Mouse (Mus musculus): ENCODE data around the gene Lyrm4.

The Lyrm4 gene

DNA sequence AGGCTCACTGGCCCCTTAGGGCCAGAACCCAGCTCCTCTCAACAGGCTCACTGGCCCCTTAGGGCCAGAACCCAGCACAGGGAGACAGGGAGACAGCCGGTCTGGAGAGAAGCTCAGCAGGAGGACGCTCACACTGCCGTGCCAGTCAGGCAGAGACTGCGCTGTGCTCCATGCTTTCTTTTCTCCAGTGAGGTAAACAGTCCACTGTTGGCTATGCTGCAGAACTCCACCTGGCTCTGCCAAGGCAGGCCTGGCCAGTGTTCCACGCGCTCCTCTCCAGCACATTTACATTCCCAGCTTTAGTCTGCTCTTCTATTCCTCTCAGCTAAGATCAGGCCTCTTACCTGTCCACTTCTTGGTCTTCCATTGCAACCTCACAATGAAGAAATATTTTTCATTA lies 11.7 kb downstream of the Lyrm4 start:
- DNase-seq (ENCODE audit: low read depth, low spot score), result no peak

DNA sequence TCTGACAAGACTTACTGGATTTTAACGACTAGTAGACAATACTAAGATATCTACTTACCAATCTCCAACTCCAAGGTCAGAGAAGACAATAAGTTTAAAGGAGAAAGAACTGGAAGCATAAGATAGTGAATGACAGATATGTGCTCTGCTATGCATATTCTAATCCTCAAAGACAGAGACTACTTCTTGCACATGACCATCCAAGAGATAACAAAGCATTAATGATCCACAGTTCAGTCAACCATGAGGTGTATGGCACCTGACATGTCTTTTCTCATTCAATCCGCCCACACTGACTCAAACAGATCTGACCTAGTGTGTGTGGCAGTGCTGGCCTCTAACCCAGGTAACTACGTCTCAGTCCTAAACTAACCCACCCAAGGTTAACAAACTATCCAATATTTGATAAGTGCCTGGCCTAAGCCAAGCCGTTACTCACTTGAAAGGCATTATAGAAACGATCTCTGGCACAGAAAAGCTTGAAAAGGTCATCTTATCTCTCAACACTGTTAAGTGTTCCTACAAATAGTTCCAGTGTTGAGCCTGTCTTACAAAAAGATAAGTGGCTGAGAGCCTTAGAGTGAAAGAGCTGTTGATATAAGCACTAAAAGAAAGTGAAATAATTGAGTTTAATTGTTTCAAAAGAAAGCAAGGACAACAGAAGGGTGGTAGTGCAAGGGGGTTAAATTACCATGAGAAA lies 20.5 kb downstream of the Lyrm4 start:
- DNase-seq (ENCODE audit: low read depth, low spot score), result no peak

DNA sequence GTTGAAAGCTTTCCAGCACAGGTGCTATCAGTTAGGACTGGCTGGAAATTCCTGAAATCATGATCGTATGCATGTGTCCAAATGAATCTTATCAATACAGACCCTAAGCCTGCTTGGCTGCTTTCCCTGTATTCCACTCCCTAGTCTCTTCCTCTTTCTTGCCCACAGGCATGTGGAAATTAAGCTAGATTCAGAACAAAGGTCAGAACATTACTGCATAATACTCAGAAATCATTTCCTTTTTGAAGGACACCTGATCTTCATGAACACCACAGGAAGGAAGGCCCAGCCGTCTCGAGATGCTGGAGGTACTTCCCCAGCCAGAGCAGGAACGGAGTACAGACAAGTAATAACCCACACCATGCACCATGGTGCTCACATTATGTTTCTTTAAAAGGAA lies 29.2 kb downstream of the Lyrm4 start:
- no peak for DNase-seq (ENCODE audit: low read depth, low spot score)

DNA sequence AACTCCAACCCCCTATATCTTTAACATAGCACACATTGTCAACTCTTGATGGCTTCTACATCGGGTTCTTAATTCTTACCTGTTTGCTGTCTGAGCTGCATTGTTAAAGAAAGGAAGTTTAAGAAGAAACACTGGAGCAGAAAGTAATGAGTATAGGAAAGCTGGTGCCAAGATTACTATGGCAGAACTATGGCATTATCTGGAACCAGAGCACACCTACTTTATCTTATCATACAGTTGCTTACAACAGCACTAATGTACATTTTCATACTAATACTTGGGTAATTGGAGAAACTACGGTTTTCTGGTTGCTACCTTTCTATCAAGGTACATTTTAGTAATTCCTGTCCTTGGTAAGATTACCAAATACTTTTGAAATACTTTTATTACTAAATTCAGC lies 29.9 kb downstream of the Lyrm4 start:
- no peak for DNase-seq (ENCODE audit: low read depth, low spot score)

DNA sequence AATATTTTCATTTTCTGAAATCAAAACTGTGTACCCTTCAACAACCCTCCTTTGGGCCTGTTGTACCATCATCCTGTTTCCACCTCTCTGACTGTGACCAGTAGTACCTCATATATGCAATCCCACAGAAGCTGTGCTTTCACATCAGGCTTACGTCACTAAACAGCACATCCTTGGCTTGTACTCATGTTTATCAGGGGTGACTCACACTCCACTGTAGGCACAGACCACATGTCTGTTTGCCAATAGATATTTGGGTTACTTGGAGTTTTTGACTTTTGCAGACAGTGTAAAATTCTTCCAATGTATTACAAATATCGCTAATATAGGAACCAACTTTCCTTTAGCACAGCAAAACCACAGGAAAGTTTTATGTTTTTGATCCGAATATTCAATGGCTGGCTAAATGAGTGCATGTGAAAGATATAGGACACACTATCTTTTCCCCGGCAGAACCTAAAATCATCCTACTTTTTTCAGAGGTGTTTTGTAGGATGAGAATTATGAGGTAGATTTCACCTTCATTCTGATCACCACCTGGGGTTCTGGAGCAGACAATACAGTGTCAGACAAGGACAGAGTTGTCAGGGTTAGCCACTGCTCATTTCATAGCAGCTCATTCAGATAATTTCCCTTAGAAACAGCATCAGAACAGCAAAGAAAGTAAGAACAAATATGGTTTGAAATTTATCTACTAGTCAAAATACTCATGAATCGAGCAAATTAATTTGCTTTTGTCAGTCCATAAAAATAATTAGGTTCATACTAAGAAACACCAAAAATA lies 30.5 kb downstream of the Lyrm4 start:
- peak; percentile 9 for DNase-seq (ENCODE audit: low read depth, low spot score)

DNA sequence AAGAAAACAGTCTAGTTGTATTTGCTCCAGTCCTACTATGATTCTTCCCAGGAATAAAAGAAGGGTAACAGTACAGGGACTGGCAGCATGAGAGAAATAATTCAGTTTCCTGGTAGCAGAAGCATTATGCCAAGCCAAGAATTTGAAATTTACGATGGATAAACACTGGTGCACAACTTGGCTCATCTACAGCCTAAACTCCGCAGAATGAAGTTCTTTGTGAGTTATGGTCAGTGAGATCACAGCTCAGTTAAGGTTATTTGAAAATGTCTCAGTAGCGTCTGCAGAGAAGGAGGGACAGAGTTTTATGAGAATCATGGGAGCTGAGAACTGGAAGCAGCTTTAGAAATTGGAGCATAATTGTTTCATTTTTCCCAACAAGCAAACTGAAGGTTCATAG lies 31.4 kb downstream of the Lyrm4 start:
- no peak for DNase-seq (ENCODE audit: low read depth, low spot score)

DNA sequence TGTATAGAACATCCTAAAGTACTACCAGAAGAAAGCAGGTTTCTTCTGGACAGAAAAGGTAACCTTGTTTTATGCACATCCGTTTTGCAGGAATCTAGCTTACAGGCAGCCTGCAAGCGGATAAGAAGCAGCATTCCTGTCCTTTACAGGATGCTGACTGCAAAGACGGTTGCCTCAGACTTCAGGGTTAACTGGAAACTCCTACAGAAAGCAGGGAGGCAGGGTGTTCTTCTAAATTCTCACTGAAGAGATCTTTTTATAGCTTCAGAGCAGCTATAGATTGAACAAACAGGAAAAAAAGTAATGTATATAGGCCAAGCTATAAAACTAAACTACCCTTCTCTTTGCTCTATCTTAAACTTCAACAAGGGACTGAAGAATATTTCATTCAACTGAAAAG lies 32.6 kb downstream of the Lyrm4 start:
- DNase-seq (ENCODE audit: low read depth, low spot score), result peak; percentile 58

DNA sequence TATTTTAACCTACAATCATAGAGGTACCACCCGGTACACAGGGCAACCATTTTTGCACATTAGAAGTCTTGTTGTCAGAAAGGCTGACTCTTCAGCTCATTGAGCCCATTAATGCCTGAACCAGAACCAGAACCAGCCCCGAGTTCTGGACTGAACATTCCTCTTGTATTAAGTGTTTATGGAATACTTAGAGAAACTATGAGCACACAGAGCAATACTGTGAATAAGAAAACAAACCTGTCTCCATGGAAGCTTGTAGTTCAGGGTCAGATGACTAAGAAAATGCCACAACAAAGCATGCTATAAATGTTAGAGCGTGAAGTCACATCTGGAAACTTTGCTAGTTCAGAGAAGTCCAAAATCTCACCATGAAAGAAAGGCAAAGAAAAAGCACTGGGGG lies 35.7 kb downstream of the Lyrm4 start:
- DNase-seq (ENCODE audit: low read depth, low spot score), result no peak

DNA sequence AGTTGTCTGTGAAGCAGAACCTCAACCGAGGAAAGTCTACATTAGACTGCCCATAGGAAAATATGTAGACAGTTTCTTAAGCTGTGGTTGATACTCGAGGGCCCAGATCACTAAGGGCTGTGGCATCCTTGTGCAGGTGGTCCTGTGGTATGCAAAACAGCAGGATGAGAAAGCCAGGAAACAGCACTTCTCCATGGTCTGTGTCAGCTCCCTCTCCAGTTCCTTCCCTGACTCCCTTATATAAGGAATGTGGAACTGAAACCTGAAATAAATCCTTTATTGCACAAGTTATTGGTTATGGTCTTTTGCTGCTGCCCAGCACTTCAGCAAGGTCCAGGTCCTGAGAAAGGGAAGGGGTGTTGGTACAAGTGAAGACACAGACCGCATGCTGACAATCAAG lies 42.8 kb downstream of the Lyrm4 start:
- DNase-seq (ENCODE audit: low read depth, low spot score), result no peak

DNA sequence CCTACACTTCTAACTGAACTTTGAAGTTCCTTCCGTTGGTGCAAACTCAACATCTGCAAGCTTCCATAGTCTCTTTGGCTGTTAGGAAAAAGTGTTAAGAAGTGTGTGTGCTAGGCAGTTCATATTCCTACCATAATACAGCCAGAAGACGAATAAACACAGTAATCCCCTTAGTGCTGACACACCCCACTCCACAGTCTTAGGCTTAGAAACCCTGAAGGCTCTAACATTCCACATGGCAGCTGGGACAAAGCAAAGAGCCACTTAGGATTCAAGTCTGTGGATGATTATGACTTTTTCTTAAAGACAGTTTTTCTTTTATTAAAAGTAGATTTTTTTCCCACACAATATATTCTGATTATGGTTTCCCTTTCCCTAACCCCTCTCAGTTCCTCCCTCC lies 50.6 kb downstream of the Lyrm4 start:
- no peak for DNase-seq (ENCODE audit: low read depth, low spot score)

DNA sequence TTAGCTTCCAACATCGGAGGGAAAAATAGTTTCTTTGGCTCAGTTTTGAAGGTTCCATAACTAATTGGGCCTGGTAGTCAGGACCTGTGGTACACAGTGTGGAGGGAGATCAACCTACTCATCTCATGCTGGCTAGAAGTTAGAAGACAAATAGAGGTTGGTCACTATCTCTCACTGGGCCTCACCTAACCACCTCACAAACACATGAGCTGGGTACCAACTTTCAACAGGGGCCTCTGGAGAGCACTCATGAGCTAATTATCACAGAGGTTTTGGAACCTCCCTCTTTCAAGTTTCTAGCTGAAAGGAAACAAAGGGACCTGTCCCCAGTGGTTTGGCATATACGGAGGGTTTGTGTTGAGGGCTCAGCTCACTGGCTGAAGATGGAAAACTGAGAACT lies 59.8 kb downstream of the Lyrm4 start:
- no peak for DNase-seq (ENCODE audit: low read depth, low spot score)

DNA sequence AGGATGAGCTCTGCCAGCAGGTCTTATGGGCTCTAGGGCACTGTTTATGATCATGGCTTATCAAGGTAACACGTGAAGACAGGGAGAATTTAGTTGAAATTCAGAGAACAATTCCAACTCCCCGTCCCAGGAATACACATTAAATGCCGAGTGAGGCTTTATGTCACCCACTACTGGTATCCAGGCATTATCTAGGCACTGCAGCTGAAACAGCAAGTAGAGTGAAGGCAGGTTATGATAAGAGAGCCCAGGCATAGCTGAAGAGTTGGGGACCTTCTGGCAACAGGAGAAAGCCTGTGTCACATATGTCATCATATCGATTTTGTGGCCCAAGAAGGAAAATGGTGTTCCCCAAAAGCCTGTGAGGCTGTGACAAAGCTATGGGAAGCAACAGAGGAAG lies 60.4 kb downstream of the Lyrm4 start:
- no peak for DNase-seq (ENCODE audit: low read depth, low spot score)

DNA sequence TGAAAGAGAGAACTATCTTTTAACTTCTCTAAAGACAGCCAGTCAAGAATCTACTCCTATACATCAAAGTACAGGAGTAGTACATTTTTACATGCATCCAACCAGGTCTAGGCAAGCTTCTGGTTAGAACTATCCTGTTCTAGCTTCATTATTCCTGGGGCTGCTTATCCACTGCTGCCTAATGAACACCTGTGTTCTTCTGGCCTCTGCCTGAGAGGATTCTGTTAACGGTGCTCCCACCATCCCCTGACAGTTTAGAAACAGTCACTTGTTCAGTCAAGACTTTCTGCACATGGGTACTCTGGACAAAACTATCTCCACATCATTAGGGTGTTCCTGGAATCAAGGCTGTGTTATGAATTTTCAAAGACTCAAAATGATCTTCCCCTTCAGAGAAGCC lies 60.8 kb downstream of the Lyrm4 start:
- DNase-seq (ENCODE audit: low read depth, low spot score), result no peak

DNA sequence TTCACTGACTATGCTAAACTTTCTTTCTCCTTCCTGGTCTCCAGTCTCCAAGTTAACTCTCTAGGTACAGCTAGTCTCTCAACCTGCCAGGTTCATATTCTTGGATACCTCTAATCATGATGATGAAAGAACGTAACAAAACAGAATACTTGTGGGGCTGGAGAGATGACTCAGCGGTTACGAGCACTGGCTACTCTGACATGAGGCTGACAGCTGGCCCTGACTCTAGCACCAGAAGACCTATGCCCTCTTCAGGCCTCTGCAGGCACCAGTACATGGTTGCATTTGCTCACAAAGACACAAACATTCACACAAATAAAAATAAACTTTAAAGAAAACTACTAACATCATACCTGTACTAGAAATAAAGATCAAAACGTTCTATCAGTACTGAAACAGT lies 81.8 kb downstream of the Lyrm4 start:
- no peak for DNase-seq (ENCODE audit: low read depth, low spot score)

DNA sequence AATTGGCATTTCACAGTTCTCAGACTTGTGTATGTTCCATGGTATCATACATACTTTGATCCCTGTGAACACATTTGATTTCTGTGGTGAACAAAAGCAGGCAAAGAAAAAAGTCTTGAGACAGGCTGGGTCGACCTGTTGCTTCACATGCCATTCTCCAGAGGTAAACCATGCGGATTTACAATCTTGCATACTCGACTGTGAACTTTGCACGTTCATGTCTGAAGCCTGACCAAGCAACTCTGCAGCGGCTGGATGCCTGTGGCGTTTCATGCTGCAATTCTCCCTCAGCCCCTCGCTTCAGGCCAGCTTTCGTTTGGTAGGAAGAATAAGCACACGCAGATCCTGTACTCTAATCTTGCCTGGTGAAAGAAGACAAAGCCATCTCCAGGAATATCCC lies 85.4 kb downstream of the Lyrm4 start:
- DNase-seq (ENCODE audit: low read depth, low spot score), result no peak

DNA sequence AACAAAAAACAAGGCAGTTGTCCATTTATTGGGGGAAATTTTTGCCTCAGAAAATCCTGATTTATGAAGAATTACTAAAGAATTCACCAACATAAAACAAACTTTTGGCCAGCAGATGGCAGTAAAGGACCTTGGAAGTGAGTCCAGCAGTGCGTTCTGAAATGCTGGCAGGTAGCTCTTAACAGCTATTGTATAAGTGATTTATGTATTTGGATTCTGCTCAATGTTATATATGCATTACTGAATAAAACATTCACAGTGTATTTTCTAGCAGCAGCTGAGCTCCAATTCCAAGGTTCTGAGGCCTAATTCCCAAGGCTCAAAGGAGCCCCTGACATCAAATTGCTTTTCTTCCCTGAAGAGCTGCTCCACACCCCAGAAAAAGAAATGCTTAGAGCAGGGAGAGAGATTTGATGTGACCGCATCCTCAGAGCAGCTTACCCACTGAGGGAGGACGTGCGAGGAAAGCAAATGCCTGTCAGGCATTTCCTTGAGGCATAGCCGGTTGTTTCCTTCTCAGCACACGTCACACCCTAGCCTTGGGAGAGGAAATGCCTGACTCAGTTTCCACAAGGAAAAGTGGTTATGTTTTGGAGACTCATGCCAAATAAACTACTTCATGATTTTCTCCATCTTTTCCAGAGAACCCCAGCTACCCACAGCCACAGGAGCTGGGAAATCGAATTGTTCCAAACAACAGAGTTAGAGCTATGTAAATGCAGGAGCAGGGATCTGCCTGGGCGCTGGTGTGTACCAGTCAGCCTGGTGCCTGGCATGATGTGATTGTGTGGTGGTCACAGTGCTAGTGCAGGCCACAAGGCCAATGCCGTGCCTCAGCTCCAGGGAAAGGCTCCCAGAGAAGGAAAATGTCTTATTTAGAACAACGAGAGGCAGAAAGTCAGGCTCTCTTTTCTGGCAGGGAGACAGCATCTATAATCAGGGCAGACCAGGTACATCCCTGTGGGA lies 97.7 kb downstream of the Lyrm4 start:
- peak; percentile 85 for DNase-seq (ENCODE audit: low read depth, low spot score)

DNA sequence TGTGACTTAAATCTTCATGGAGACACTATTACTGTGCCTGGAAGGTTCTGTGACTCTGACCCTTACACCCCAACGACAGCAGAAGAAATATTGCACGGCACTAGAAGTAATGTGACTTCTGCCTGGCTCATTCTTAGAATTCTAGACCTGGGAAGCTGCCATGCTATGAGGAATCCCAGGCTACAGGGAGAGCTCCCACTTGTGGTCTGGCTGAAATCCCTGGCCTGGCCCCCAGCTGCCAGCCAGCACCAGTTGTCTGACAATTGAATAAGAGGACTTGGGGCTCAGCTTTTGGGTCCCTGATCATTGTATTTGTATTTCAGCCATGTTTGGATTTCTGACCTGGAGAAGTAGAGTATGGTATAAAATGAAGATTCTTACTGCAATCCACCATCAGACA lies 99.3 kb downstream of the Lyrm4 start:
- DNase-seq (ENCODE audit: low read depth, low spot score), result no peak

DNA sequence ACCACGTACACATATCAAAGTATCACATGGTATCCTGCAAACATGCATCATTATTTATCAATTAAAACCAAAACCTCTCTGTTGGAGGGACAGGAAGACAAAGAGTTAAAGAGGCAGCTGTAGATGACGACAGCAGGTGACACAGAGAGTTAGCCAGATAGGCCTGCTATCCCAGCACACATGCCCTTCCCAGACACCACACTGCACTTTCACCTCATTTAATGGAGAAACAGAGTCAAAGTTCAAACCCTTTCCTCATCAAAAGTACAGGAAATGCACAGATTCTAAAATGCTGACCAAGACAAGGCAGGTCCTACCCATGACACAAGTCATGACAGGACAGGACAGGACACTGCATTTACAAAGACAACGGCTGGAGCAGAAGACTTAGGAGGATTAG lies 101.7 kb downstream of the Lyrm4 start:
- no peak for DNase-seq (ENCODE audit: low read depth, low spot score)

DNA sequence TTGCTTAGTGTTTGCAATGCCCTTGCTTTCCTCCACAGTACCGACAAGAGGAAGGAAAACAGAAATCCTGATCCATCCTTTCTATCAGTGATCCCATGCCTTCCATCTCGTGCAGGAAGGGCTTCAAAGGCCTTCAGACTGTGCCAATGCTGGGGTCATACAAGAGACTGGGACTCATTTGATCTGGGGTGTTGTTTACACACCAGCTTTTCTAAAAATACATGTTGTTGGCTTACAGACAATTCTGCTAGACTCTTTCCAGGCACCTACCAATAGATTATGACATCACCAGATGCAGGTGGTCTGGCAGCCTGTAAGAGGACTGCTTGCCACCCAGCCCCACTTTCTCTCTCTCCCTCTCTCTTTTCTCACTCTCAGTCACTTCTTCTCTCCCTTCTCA lies 107.3 kb downstream of the Lyrm4 start:
- no peak for DNase-seq (ENCODE audit: low read depth, low spot score)

DNA sequence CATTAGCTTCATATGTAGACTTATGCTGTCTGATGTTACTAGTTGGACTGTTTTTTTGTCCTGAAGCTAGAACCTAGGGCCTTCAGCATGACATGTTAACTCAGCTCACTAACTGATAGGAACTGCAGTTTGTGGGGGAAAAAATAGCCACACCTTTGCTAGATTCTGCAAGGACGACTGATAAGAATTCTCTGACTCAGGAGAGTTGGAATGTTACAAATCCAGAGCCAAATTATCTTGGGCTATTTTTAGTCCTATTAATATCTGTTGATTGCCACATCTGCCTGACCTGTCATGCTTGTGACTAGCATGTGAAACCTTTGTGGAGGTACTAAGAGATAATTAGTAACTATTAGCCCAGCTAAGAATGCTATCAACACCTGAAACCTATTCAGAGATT lies 116.5 kb downstream of the Lyrm4 start:
- DNase-seq (ENCODE audit: low read depth, low spot score), result no peak

DNA sequence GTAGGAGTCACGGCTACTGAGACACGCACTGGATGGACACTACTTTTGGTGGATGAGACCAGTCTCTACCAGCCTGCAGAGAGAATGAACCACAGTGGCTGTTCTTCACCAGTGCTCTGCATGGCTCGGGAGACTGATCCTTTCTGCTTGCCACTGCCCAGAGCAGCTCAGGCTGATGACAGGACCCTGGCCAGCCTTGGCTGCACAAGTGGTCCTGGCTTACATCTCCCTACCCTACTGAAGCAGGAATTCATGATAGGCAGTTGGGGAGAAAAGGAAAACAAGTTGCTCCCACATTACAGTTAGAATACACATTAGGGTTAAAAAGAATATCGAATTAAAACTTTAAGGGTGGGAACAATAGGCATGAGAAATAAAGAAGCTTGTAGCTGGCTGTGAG lies 119.7 kb downstream of the Lyrm4 start:
- no peak for DNase-seq (ENCODE audit: low read depth, low spot score)

DNA sequence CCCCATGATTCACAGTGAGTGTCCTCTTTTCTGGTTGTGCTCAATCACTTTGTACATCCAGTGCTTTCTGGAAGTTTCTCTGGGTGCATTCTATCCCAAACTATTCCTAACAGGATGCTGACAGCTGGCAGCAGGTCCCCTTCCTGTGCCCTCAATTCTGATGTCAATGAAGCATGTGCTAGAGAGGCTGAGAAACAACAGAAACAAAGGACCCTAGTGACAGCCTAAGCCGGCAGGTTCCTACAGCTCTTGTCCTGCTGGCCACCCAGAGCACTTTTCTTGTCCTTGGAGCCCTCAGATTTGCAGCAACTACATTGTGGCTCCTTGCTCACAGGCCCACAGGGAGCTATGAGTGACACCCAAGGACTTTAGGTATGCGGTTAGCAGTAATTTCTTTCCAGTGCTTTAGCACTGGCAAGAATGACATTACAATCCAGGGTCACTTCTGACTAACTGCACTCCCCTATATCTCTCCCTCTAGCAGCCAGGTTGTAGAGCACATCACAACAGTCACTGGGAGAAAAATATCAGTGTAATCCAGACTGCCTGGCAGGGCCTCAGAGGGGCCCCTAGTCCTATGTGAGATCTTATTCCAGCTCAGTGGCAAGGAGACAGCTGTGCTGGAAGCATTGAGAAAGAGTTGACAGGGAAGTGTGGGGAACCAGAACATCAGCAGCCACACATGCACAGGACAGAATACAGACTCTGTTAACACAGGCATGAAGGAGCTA lies 121.5 kb downstream of the Lyrm4 start:
- no peak for DNase-seq (ENCODE audit: low read depth, low spot score)

All from telencephalon, adult 2 months (tissue).